Mouse (Mus musculus) adrenal gland, adult (tissue): ENCODE data around the gene Trim38.

Source experiments
- DNase-seq, 2 experiments: peaks; one replicate each; pipeline ENCODE4 v3.0.0; 2022 to 2023; ENCODE audit warnings: low spot score in 1 of 2; ENCODE audit not compliant: inconsistent age in 2 of 2

Gene Trim38

DNA sequence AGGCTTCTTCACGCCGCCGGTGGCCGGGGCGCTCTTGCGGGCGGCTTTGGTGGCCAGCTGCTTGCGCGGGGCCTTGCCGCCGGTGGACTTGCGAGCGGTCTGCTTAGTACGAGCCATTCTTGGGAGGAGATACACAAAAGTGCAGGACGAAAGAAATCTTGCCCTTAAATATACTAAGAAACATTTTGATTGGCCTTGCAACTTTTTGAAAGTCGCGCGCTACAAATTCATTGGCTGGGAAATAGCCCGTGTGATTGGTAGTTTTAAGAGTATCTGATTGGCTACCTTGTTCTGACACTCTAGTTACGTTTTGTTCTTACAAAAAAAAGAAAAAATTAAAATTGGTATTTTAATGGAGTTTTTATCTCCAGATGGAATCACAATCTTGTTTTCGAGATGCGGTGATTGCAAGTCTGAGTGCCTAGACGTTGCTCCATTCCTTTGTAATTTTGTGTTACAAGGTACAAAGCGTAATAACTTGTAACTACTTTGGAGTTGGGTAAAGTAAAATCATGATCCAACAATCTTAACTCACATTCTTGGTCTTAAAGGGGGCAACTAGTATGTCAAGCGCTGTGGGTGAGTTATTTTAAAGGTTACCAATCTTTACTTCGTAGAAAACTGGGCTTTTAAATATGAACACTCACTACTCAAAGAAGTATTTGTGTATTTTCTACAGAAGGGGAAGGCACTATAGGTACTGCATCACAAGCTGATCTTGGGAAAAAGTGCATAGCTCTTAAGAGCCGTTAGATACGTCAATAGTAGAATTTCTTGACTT, 24.1 kb upstream of the Trim38 start, which contains the start of gene Hist1h3c:
Gene Hist1h3c (minus strand): TSS at position 222 of the 781 bp plus-strand sequence.
- DNase-seq = peak; percentile 81 to 94

DNA sequence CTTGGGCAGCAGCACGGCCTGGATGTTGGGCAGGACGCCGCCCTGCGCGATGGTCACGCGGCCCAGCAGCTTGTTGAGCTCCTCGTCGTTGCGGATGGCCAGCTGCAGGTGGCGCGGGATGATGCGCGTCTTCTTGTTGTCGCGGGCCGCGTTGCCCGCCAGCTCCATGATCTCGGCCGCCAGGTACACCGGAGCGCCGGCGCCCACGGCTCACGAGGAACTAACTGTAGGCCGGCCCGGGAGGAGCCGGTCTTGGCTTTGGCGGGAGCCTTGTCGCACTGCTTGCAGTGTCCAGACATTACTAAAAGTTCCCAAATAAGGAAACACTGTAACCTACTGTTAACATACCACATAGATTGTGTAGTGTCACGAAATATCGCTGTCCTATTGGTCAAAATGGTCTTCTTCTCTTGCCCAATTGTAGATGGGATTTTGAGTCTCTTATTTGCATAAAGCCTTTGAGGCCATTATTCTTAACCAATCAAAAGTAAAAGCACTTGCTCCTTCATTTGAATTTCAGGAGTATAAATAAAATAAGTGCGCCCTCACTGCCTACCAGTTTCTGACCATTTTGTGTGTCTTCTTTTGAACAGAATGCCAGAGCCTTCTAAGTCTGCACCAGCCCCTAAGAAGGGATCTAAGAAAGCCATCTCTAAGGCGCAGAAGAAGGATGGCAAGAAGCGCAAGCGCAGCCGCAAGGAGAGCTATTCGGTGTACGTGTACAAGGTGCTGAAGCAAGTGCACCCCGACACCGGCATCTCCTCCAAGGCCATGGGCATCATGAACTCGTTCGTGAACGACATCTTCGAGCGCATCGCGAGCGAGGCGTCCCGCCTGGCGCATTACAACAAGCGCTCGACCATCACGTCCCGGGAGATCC, 23.3 kb upstream of the Trim38 start, which contains the start of gene Hist1h2bb:
Gene Hist1h2bb (plus strand): TSS at position 534 of the 880 bp plus-strand sequence.
- DNase-seq = peak; percentile 84 to 95

GRCm38 (mm10) chr13:23747081-23747891, 22.4 kb upstream of the Trim38 start:
- no peak for DNase-seq

- no peak for DNase-seq
Measured at GRCm38 (mm10) chr13:23747892-23748288, 21.8 kb upstream of the Trim38 start.

- no peak for DNase-seq
Measured at GRCm38 (mm10) chr13:23749563-23750121, 20.1 kb upstream of the Trim38 start.

GRCm38 (mm10) chr13:23750839-23751477, 18.8 kb upstream of the Trim38 start, which contains the start of gene Hist1h2ab:
TSS of gene Hist1h2ab (plus strand) at chr13:23751126.
- peak; percentile 58 to 85 for DNase-seq

GRCm38 (mm10) chr13:23751478-23751956, 18.2 kb upstream of the Trim38 start:
- peak in 1 of 2 experiments; percentile 62 for DNase-seq

GRCm38 (mm10) chr13:23752067-23752741, 17.5 kb upstream of the Trim38 start, which contains the start of gene Hist1h3b:
TSS of gene Hist1h3b (plus strand) at chr13:23752267.
- DNase-seq = peak; percentile 84 to 95

DNA sequence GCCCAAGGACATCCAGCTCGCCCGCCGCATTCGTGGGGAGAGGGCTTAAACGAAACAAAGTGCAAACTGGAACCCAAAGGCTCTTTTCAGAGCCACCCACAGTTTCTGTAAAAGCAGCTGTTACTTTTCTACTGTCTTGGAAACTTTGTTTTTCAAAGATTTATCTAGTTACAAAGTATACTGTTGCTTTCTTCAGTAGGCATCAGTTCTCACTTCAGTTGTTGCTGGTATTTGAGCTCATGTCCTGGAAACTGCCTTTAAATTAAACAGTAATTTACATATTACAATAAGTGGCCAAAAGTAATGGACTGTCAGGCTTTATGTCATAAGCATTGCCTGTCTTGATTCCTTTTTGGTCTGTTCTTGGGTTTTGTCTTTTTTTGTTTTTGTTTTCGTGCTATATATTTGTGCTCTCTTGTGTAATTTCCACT, 17.0 kb upstream of the Trim38 start:
- no peak for DNase-seq

GRCm38 (mm10) chr13:23753314-23754078, 16.2 kb upstream of the Trim38 start:
- no peak for DNase-seq

DNA sequence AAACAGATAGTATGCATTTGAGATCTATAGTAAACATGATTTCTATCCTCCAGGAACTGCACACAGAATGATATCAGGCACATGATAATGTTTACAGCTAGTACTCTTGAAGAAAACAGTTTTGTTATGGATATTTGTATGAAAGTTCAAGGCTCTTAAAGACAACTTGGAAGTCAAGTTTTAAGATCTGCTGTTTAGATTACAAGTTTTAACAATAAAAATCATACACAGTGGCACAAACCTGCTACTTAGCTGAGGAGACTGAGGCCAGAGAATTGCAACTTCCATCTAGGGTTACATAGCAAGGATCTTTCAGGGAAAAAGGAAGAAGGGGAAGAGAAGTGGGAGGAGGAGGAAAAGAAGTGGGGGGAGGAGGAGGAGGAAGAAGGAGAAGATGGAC, 14.7 kb upstream of the Trim38 start:
- DNase-seq = no peak

DNA sequence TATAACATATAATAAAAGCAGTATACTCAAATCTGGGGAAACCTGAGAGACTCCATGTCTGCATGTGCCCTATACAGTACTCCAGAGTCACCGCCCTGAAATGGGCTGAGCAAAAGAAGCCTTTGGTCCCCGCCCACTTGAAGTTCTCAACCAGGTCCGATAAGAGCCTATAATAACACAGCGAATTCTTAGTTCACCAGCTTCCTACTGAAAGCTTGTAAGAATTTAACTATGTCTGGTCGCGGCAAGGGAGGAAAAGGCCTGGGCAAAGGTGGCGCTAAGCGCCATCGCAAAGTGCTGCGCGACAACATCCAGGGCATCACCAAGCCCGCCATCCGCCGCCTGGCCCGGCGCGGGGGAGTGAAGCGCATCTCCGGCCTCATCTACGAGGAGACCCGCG, 12.9 kb upstream of the Trim38 start, which contains the start of gene Hist1h4b:
Gene Hist1h4b (plus strand): TSS at position 224 of the 400 bp plus-strand sequence.
- DNase-seq = peak; percentile 87 to 96

GRCm38 (mm10) chr13:23757211-23757773, 12.4 kb upstream of the Trim38 start:
- no peak for DNase-seq

DNA sequence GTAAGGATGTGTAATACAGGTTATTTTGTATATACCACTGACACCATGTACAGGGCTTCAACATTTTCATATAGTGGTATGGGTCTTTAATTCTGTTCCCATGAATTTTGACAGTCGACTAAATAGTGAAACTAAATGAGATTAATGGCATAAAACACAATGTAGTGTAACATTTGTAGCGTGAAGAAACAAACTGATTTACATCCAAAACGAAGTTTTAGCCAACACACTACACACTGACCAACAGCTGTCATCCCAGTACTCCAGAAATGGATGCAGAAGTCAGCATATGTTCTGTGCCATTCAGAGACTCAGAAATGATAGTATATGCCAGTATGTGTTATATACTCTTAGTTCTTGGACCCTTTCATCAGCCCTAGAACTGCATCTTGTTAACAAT, 11.8 kb upstream of the Trim38 start:
- DNase-seq = no peak

GRCm38 (mm10) chr13:23759251-23759771, 10.4 kb upstream of the Trim38 start:
- DNase-seq = no peak

GRCm38 (mm10) chr13:23759916-23760239, 9.8 kb upstream of the Trim38 start:
- DNase-seq = no peak

DNA sequence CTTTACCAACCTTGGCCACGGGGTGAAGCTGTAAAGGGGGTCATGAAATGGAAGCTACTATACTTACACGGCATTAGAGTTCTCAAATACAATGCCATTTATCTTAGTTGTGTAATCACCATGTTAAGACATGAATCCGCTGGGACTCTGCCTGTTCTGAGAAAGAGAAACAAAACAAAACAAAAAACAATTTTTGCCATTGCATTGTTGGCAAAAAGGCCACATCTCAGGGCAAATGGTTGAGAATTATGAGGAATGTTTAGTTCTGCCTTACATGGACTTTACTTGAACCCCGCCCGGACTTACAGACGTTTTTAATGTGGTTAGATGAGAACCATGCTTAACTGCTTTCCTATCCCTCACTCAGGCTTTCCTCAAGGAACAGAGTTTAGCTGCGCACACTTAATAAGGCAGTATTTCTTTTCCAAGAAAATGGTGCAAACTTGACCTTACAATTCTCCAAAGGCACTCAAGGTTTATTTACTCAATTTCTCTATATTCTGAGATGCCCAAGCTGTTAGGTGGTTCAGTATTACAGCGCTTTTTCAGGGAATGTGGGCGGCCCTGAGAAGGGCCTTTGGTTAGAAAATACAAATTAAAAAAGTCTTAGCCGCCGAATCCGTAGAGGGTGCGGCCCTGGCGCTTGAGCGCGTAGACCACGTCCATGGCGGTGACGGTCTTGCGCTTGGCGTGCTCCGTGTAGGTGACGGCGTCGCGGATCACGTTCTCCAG, 9.3 kb upstream of the Trim38 start:
- no peak for DNase-seq
